ENCODE assay signal across 8 mouse cellular contexts in genomic region chr6:127359391-127359874, GRCm38 (mm10).
DNase-seq lines count a peak whose midpoint lies in the region; ATAC-seq lines count a peak whose summit lies in the region.

No protein-coding gene starts in this region.

- peak overlapping the region; percentile 59 for H3K27ac ChIP-seq in forebrain, embryonic 10.5 days
- H3K27ac ChIP-seq in forebrain, embryonic 16.5 days (ENCODE audit: low read length) = no peak overlapping the region
- no peak overlapping the region for H3K27ac ChIP-seq in heart, embryonic 14.5 days (replicated peaks in 1 of 2; ENCODE audit: control insufficient read depth in 1 of 2, insufficient read depth in 1 of 2, low read depth in 2 of 2, low read length in 2 of 2)
- peak overlapping the region; percentile 9; the same call in 1 of the 2 replicates for H3K27ac ChIP-seq in lung, embryonic 15.5 days

- H3K4me1 ChIP-seq in forebrain, embryonic 10.5 days = peaks cover 64% of the 10 kb centered on the region
- peaks cover 15% of the 10 kb centered on the region for H3K4me1 ChIP-seq in forebrain, embryonic 16.5 days (replicated peaks; ENCODE audit: control insufficient read depth, insufficient read depth, low read length)
- H3K4me1 ChIP-seq in heart, embryonic 14.5 days (ENCODE audit: control insufficient read depth in 2 of 2, insufficient read depth in 2 of 2, low read length in 2 of 2) = peaks cover 9 to 19% of the 10 kb centered on the region in 2 experiments
- 0 out of 2 replicates have a peak, but pooled peaks cover 6% of the 10 kb centered on the region for H3K4me1 ChIP-seq in lung, embryonic 15.5 days

- no peak overlapping the region for H3K4me3 ChIP-seq in forebrain, embryonic 10.5 days
- H3K4me3 ChIP-seq in forebrain, embryonic 16.5 days (replicated peaks; ENCODE audit: low read length) = no peak overlapping the region
- no peak overlapping the region for H3K4me3 ChIP-seq in heart, embryonic 14.5 days (ENCODE audit: control insufficient read depth in 1 of 2, insufficient read depth in 1 of 2, low read depth in 1 of 2, low read length in 2 of 2)
- H3K4me3 ChIP-seq in lung, embryonic 15.5 days = no peak overlapping the region

- 50% methylated on average over 9 of the region's 9 CpGs for WGBS in forebrain, embryonic 10.5 days
- WGBS in forebrain, embryonic 16.5 days = 39% methylated on average over 9 of the region's 9 CpGs
- 29% methylated on average over 9 of the region's 9 CpGs for WGBS in heart, embryonic 14.5 days
- WGBS in lung, embryonic 15.5 days = 26% methylated on average over 9 of the region's 9 CpGs

- no peaks in the 10 kb centered on the region for H3K9me3 ChIP-seq in forebrain, embryonic 10.5 days
- no peaks in the 10 kb centered on the region for H3K9me3 ChIP-seq in forebrain, embryonic 16.5 days (ENCODE audit: control insufficient read depth, low read length)
- H3K9me3 ChIP-seq in heart, embryonic 14.5 days (ENCODE audit: control insufficient read depth, low read length) = no peaks in the 10 kb centered on the region
- no peaks in the 10 kb centered on the region for H3K9me3 ChIP-seq in lung, embryonic 15.5 days

- no peak overlapping the region for H3K4me2 ChIP-seq in forebrain, embryonic 16.5 days (ENCODE audit: low read length)
- no peak overlapping the region for H3K4me2 ChIP-seq in heart, embryonic 14.5 days (ENCODE audit: low read length)
- no peak overlapping the region for H3K4me2 ChIP-seq in lung, embryonic 15.5 days

- ATAC-seq in forebrain, embryonic 16.5 days = no peak
- peak; percentile 44; the same call in 1 of the 2 replicates for ATAC-seq in heart, embryonic 14.5 days (ENCODE audit: insufficient number of reproducible peaks, insufficient read depth, low FRiP score, low read depth)
- ATAC-seq in lung, embryonic 15.5 days (ENCODE audit: borderline replicate concordance, extremely low read depth, low FRiP score, low TSS enrichment) = peak; percentile 69; the same call in 1 of the 2 replicates

- H3K9ac ChIP-seq in forebrain, embryonic 16.5 days (replicated peaks; ENCODE audit: low read depth, low read length) = no peak overlapping the region
- no peak overlapping the region for H3K9ac ChIP-seq in heart, embryonic 14.5 days (ENCODE audit: low read length)
- no peak overlapping the region for H3K9ac ChIP-seq in lung, embryonic 15.5 days

- H3K36me3 ChIP-seq in forebrain, embryonic 10.5 days (replicated peaks) = no peaks in the 10 kb centered on the region
- no peaks in the 10 kb centered on the region for H3K36me3 ChIP-seq in forebrain, embryonic 16.5 days (ENCODE audit: control insufficient read depth, insufficient read depth)
- no peaks in the 10 kb centered on the region for H3K36me3 ChIP-seq in heart, embryonic 14.5 days (ENCODE audit: control insufficient read depth, insufficient read depth, low read length)
- H3K36me3 ChIP-seq in lung, embryonic 15.5 days = no peaks in the 10 kb centered on the region

- H3K27me3 ChIP-seq in forebrain, embryonic 10.5 days (ENCODE audit: poor library complexity, severe bottlenecking) = peaks cover 48% of the 10 kb centered on the region
- H3K27me3 ChIP-seq in forebrain, embryonic 16.5 days (replicated peaks; ENCODE audit: control insufficient read depth, insufficient read depth, low read length) = no peaks in the 10 kb centered on the region
- H3K27me3 ChIP-seq in heart, embryonic 14.5 days (ENCODE audit: control insufficient read depth, insufficient read depth, low read length) = no peaks in the 10 kb centered on the region
- 0 out of 2 replicates have a peak, but pooled peaks cover 2% of the 10 kb centered on the region for H3K27me3 ChIP-seq in lung, embryonic 15.5 days

- peak; percentile 66 for DNase-seq in forebrain, embryonic 10.5 days (ENCODE audit: extremely low spot score, low spot score)
- DNase-seq in R1 (ENCODE audit: low read depth, low spot score) = peak; percentile 26
- DNase-seq in cerebellum, postnatal 36 days = peak; percentile 65 to 70
- DNase-seq in layer of hippocampus, adult 8-10 months (ENCODE audit: low spot score in 2 of 2) = peak; percentile 33 to 82
- peak; percentile 46 to 82 for DNase-seq in spleen, adult 18-20 months

Comparison
In these comparisons a context has a peak if more than half of its experiments do, and no peak if none do; other contexts are left out.
1. H3K27ac ChIP-seq: peak in forebrain, embryonic 10.5 days (single experiment) and lung, embryonic 15.5 days (single experiment); none in forebrain, embryonic 16.5 days (single experiment) and heart, embryonic 14.5 days (0 of 2).
2. Peak in every context shown above with its lines, with median percentiles within 50 percentile points of each other: DNase-seq.